Mouse (Mus musculus) telencephalon, adult 2 months (tissue): ENCODE measurements around the gene Olfr606.
"Not testable (repeated sequence)": the region's sequence is repeated elsewhere in the genome, so short reads cannot be mapped to it uniquely, and the experiment has no call there.

Experiments
- DNase-seq: peaks from one replicate; pipeline ENCODE4 v3.0.0-alpha.2; 2011; ENCODE audit warnings: low read depth, low spot score

The Olfr606 gene

DNA sequence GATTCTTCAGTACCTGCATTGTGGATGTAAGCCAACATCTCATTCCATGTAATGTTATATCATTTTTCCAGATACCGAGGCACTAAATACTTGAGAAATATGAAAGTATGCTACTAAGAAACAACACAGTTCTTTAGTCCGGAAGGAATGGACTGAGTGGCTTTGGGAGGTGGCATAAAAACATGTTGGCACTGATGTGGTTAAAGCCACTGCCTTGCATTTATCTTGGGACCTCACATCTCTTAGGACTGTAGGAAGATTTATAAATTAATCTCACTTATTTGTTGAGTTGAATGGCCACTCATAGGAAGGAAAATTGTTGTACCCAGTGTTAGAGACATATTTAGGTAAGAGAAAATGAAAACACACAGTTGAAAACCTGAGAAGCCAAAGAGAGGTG is at the start of gene Olfr606:
Gene Olfr606, plus strand, starts transcription at position 301 of the 400 bp plus-strand sequence.
- DNase-seq = no peak

DNA sequence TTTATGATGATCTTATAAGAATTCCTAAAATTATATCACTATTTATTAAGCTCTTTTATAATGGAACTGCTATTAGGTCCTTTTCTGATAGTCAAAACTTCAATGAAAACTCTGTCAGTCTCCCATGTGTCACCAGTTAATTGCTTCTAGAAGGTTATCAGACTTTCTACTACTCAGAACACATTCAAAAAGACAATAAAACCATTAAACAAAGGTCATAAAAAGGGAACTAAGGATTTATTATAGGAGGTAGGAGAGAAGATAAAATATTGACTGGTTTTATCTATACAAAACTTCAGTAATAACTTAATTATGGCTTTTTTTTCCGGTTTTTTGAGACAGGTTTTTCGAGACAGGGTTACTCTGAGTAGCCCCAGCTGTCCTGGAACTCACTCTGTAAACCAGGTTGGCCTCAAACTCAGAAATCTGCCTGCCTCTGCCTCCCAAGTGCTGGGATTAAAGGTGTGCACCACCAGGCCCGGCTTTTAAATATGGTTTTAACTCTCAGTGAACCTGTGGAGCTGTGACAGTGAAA is 42.3 kb upstream of the Olfr606 start:
- DNase-seq = not testable (repeated sequence)

DNA sequence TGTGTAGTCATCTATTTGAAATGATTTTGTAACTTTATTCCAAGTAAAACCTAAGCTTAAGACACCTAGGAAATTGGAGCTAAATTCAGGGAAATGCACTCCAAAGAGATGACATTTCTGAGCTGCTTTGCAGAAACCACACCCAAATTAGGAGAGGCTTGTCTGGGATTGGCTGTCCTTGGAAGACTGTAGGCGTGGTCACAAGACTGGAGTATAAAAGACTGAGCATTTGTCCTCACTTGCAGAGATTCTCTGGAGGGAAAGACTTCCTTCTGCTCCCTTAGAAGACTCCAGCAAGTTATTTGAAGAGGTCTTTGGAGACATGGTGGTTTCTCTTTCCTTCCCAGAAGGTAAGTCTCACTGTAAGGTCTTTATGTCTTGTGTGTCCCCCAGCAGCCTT is 34.1 kb upstream of the Olfr606 start, which contains the start of gene Usp17lc:
Gene Usp17lc, plus strand, starts transcription at position 301 of the 400 bp plus-strand sequence.
- not testable (repeated sequence) for DNase-seq

DNA sequence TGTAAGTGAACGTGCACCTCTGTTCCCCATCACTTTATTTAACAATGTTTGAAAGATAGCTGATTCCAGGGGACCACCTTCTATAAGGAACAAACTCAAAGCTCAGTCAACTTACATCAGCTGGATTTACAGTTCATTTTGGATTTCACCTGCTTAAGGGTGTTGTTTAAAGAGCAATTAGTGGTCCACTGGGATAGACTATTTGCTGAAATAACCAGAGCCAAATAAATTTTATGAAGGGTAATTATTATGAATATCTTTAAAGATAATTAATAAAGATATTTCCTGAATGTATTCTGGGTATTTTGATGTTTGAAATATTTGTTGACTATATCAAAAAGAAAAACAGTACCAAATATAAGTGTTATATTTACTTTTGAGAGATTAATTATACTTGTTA is 3.5 kb upstream of the Olfr606 start, which contains the start of gene Olfr605:
Gene Olfr605, minus strand, starts transcription at position 101 of the 400 bp plus-strand sequence.
- DNase-seq = no peak

DNA sequence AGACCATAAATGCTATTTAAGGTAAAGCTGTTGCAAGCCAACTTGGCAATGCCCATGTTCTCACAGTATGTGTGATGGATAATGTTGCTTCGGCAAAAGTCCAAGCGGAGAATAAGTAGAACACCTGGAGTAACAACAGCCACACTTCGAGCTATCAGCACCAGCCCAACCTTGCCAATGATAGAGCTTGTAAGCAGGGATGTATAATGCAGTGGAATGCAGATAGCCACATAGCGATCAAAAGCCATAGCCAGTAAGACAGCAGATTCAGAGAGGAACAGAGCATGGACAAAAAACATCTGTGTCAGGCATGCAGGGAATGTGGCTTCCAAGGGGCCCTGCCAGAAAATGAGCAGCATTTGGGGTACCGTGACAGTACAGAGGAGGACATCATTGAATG is 11.7 kb downstream of the Olfr606 start:
- no peak for DNase-seq

DNA sequence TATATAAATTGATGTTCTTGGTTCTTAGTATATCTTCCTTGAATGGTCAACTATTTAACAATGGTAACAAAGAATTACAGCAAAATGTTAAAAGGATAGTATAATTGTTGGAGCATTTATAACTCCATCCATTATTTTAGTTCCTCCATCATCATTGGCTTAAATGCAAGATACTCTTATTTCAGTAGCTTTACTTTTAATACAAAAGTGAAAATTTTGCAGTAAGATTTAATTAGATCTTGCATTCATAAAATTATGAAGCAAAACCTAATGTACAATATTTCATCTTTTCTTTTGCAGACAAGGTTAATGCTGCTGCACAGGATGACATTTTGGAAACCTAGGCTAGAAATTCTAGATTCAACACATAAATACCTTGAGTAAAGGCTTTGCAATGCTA is 20.7 kb downstream of the Olfr606 start, which contains the start of gene Olfr608:
Gene Olfr608, plus strand, starts transcription at position 301 of the 400 bp plus-strand sequence.
- DNase-seq = no peak

DNA sequence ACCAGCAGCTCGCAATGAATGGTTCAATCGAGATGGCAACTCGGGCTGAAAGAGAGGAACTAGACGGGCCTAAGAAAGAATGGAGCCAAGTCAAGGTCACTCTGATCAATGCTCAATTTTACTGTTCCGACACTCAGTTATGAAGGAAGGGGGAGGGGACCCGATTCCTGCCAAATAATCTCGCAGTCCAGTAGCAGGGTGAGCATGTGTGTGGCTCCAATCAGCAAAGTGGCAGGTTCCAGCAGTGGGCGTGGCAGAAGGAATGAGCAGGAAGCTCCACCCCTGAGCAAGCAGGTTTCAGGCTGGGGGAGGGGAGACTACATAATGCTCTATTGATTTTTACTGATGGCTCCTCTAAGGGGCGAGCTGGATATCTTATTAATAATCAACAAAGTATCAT is 28.3 kb downstream of the Olfr606 start:
- not testable (repeated sequence) for DNase-seq

DNA sequence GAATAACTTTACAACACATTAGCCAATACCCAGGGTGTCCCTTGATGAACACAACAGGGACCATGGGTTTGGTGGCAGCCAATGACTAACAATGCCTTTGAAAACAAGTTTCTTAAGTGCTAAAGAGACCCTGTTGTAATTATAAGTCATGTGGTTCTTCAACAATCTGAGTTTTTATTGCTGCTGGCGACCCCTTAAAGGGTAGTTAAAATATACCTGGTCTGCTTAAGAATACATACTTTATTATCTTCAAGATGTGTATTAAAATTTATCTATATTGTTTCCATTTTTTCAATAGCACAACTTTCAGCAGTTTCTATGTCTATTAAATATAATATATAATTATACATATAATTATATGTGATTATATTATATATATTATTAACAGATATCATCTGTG is 49.1 kb downstream of the Olfr606 start, which contains the start of gene Olfr609:
Gene Olfr609, minus strand, starts transcription at position 101 of the 400 bp plus-strand sequence.
- no peak for DNase-seq
